Mouse (Mus musculus) neural tube, embryonic 10.5 days (tissue): Measurements from ENCODE around the gene Cmss1.

Experiments
- DNase-seq: peaks from one replicate; pipeline ENCODE4 v3.0.0-alpha.2; 2017; ENCODE audit warnings: low spot score; ENCODE audit errors: extremely low spot score

Cmss1 gene

GRCm38 (mm10) chr16:57349689-57350088 lies 257.0 kb downstream of the Cmss1 start:
- no peak for DNase-seq

GRCm38 (mm10) chr16:57349039-57349438 lies 257.6 kb downstream of the Cmss1 start:
- no peak for DNase-seq

GRCm38 (mm10) chr16:57346258-57346657 lies 260.4 kb downstream of the Cmss1 start:
- no peak for DNase-seq

- DNase-seq, result no peak
Observed at GRCm38 (mm10) chr16:57340613-57340898, 266.1 kb downstream of the Cmss1 start.

- DNase-seq, result no peak
Observed at GRCm38 (mm10) chr16:57339765-57340612, 266.7 kb downstream of the Cmss1 start.

- DNase-seq, result no peak
Observed at GRCm38 (mm10) chr16:57336770-57337423, 269.8 kb downstream of the Cmss1 start.

GRCm38 (mm10) chr16:57332301-57332700 lies 274.4 kb downstream of the Cmss1 start:
- no peak for DNase-seq

- no peak for DNase-seq
Observed at GRCm38 (mm10) chr16:57330111-57330510, 276.6 kb downstream of the Cmss1 start.

- no peak for DNase-seq
Observed at GRCm38 (mm10) chr16:57329028-57329427, 277.6 kb downstream of the Cmss1 start.

- no peak for DNase-seq
Observed at GRCm38 (mm10) chr16:57326996-57327395, 279.7 kb downstream of the Cmss1 start.

- no peak for DNase-seq
Observed at GRCm38 (mm10) chr16:57319284-57320124, 287.2 kb downstream of the Cmss1 start.

GRCm38 (mm10) chr16:57318637-57319125 lies 288.0 kb downstream of the Cmss1 start:
- no peak for DNase-seq

GRCm38 (mm10) chr16:57317882-57318636 lies 288.6 kb downstream of the Cmss1 start:
- DNase-seq, result no peak

- DNase-seq, result no peak
Observed at GRCm38 (mm10) chr16:57317127-57317526, 289.5 kb downstream of the Cmss1 start.

- no peak for DNase-seq
Observed at GRCm38 (mm10) chr16:57315026-57315425, 291.6 kb downstream of the Cmss1 start.

- no peak for DNase-seq
Observed at GRCm38 (mm10) chr16:57314236-57314635, 292.4 kb downstream of the Cmss1 start.

- DNase-seq, result no peak
Observed at GRCm38 (mm10) chr16:57313487-57313886, 293.2 kb downstream of the Cmss1 start.

- DNase-seq, result no peak
Observed at GRCm38 (mm10) chr16:57312130-57312529, 294.5 kb downstream of the Cmss1 start.

GRCm38 (mm10) chr16:57305463-57305862 lies 301.2 kb downstream of the Cmss1 start:
- DNase-seq, result no peak

- peak; percentile 53 for DNase-seq
Observed at GRCm38 (mm10) chr16:57303716-57304115, 302.9 kb downstream of the Cmss1 start.
